Mouse (Mus musculus) adrenal gland, postnatal 14 days (tissue): ENCODE measurements at regions not wholly inside any gene's neighbourhood (a gene's known extent, or its start where the extent isn't known, plus 50 kb on each side); places are given as distances from the start of the nearest gene placed in this dataset.
"Not testable (repeated sequence)": the region's sequence is repeated elsewhere in the genome, so short reads cannot be mapped to it uniquely, and the experiment has no call there.

Source experiments
- DNase-seq: peaks from one replicate; pipeline ENCODE4 v3.0.0; 2021; ENCODE audit warnings: mixed read lengths

- no peak for DNase-seq
These were observed 583.8 kb upstream of the Brinp3 start for GRCm38 (mm10) chr1:145910637-145911369.

- DNase-seq, result peak; percentile 6
These were observed 558.8 kb upstream of the Brinp3 start for GRCm38 (mm10) chr1:145935798-145936197.

GRCm38 (mm10) chr1:145957762-145958161 lies 536.8 kb upstream of the Brinp3 start:
- DNase-seq, result not testable (repeated sequence)

- no peak for DNase-seq
These were observed 532.3 kb upstream of the Brinp3 start for GRCm38 (mm10) chr1:145962303-145962702.

GRCm38 (mm10) chr1:145968026-145968425 lies 526.5 kb upstream of the Brinp3 start:
- DNase-seq, result no peak

- DNase-seq, result no peak
These were observed 522.1 kb upstream of the Brinp3 start for GRCm38 (mm10) chr1:145972416-145972815.

- DNase-seq, result no peak
These were observed 492.6 kb upstream of the Brinp3 start for GRCm38 (mm10) chr1:146002010-146002409.

- no peak for DNase-seq
These were observed 479.5 kb upstream of the Brinp3 start for GRCm38 (mm10) chr1:146015075-146015474.

- no peak for DNase-seq
These were observed 467.9 kb upstream of the Brinp3 start for GRCm38 (mm10) chr1:146026660-146027059.

- no peak for DNase-seq
These were observed 466.9 kb upstream of the Brinp3 start for GRCm38 (mm10) chr1:146027650-146028049.

- DNase-seq, result not testable (repeated sequence)
These were observed 462.2 kb upstream of the Brinp3 start for GRCm38 (mm10) chr1:146032396-146032795.

GRCm38 (mm10) chr1:146032926-146033325 lies 461.6 kb upstream of the Brinp3 start:
- DNase-seq, result not testable (repeated sequence)

GRCm38 (mm10) chr1:146052504-146052903 lies 442.1 kb upstream of the Brinp3 start:
- DNase-seq, result no peak
